Mouse (Mus musculus) megakaryocyte, adult 5-6 weeks (primary cell): ENCODE results near the gene Vinac1. TPM values are rescaled to one million over a fixed set of nuclear protein-coding genes. Genes with fewer than 3 reads are reported as not detected.

Experiments
- ATAC-seq: 2 replicates; pipeline ENCODE4 v1.8.0; 2016; ENCODE audit warnings: mild to moderate bottlenecking, inconsistent platforms; ENCODE audit not compliant: poor library complexity, severe bottlenecking
- total RNA-seq, 2 experiments: library from RNA; stranded (forward) in 1 of 2; stranded (reverse) in 1 of 2; fragments of 153-499, 151-499 nt in 1 of 2; fragments of 221-1000, 200-1000 nt in 1 of 2; gene quantifications; 2 replicates each; pipeline versions ENCODE4 v1.2.3 to v1.2.4; 2015 to 2017

Vinac1 gene
- total RNA-seq (2015), result not detected in 2 replicates
- total RNA-seq (2017), result 0.04 and 0.16 TPM in 2 replicates

DNA sequence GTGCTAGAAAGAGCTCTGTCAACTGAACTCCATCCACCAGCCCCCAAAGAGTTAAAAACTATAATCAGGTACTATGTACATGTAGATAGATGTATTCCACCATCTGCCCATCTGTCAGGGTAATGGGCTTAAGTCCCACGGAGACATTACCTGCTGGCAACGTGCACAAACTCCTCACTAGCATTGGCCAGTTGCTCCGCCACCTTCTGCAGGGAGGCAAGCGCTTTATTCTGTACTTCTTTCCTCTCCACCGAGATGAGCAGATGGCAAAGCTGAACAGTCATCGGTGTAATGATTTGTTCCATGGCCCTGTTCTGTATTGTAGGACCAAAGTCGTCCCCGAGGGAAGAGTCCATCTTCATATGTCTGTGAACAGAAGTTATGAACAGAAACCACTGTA is at the start of gene Vinac1:
Vinac1 (minus strand) TSS at position 362 of the 400 bp plus-strand sequence.
- no peak for ATAC-seq

DNA sequence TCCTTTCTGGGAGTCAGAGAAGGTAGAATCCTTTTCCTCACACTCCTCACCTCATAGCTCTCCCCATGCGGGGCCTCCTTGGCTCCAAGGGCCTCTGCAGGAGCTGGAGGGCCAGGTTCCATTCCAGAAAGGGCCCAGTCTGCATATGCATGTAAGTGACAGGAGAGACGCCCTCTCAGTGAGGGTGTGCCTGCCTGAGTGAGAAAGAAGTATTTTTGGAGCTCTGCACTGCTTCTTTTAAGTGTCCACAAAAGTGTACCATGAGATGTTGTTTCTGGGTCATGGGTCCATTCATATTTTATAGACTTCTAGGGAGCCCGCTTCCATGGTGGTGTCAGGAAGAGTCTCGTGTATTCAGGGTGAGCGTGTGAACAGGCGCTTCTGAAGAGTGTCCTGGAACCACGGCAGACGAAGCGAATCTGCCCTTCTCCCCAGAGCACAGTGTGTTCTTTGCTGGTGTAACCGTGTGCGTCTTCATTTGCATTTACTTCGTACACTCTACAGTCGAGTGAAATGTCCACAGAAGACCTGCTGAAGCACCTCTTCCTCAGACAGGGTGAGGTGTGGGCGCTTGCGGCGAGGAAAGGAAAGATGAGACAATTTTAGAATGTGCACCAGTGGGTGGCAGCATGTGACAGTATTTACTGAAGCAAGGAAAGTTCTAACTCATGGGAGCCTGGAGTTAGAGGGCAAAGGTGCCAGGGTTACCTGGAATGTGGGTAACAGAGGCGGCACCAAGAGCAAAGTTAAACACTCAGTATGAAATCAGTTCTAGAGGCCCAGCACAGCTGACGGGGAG is 46.2 kb upstream of the Vinac1 start:
- ATAC-seq, result no peak

DNA sequence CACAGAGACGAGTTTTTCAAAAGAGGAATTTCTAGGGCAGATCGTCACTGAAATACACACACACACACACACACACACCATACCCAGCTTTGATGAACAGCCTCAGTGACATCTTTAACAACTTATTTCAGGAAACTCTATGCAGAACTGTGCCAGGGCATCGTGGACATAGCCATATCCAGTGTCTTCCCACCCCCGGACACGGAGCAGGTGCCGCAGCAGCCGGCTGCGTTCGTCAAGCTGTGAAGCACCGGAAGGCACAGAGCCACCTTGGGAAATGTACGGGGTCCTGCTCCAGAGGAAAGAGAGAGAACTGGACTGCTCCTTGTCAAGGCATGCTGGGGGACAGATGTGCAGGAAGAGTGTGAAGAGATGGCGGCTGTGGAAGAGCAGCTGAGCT is 44.8 kb upstream of the Vinac1 start:
- ATAC-seq, result no peak

DNA sequence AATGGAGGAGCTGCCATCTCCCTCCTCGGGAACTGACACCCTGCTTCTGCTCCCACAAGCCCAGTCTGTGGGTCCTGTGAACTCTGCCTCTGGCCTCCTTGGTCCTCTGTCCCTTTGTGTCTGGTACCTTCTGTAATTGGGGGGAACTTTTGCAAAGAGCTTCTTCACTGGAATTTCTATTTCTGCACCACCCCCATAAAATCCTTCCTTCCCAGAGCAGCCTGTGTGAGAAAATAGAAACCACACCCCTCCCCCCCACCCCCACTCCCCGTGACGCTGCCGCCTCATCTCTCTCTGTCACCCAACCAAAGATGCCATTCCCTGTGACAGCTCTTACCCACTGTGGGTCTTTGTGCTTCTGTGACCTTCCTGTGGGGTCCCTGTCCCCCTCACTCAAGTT is 42.4 kb upstream of the Vinac1 start:
- no peak for ATAC-seq

DNA sequence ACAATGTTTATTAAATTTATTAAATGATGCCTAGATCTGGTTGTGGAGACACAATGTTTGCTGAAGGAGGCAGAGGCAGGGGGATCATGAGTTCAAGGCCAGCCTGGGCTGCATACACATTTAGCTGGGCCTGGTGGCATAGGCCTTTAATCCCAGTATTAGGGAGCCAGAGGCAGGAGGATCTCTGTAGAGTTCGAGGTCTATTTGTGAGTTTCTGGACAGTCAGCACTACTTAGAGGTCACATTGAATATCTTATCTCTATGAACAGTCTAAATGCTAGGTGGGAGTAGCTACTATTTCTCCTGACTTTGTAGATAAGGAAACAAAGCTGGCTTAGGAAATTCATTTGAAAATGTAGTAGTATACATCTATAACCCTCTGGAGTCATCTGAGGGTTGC is 39.5 kb upstream of the Vinac1 start:
- no peak for ATAC-seq

- peak; percentile 83 for ATAC-seq
Measured at GRCm38 (mm10) chr2:129084959-129085358, 37.0 kb upstream of the Vinac1 start.

GRCm38 (mm10) chr2:129083514-129083913 is 35.5 kb upstream of the Vinac1 start:
- ATAC-seq, result no peak

DNA sequence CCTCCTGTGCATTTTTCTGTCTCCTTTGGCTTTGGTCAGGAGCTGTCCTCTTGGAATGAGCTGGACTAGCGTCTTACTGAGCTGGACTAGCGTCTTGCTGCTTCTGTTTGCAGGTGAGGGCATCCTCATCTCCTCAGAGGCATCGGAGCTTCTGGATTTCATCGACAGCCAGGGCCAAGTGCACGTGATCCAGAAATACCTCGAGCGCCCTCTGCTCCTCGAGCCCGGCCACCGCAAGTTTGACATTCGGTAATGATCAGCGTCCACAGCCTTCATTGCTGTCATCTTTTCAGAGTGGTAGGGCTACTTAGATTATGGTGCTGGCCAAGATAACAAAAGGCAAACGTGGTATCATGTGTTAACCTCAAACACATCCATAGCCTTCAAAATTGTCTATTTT is 33.1 kb upstream of the Vinac1 start:
- ATAC-seq, result no peak

- no peak for ATAC-seq
Measured at GRCm38 (mm10) chr2:129079194-129079593, 31.2 kb upstream of the Vinac1 start.

- ATAC-seq, result peak; percentile 56; the same call in 1 of the 2 replicates
Measured at GRCm38 (mm10) chr2:129078313-129078712, 30.3 kb upstream of the Vinac1 start.

- ATAC-seq, result no peak
Measured at GRCm38 (mm10) chr2:129070296-129070695, 22.3 kb upstream of the Vinac1 start.

DNA sequence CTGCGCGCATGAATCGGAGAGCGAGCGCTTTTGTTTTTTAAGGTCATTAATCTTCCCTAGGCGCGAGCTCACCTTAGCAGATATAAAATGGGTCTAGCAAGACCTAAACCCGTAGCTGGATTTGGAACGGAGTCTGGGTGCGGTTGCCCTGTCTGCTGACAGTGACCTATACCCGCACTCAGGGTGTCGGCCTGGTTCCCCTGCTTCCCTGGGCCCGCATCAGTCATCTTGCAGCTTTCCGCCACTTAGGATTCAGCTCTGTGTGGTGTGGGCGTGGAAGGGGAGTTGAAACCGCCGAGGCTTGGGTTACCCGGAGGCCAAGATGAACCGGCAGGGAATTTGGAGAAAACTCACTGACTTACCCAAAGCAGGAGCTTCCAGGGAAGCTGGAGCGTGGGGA is 18.4 kb upstream of the Vinac1 start:
- peak; percentile 71 for ATAC-seq

DNA sequence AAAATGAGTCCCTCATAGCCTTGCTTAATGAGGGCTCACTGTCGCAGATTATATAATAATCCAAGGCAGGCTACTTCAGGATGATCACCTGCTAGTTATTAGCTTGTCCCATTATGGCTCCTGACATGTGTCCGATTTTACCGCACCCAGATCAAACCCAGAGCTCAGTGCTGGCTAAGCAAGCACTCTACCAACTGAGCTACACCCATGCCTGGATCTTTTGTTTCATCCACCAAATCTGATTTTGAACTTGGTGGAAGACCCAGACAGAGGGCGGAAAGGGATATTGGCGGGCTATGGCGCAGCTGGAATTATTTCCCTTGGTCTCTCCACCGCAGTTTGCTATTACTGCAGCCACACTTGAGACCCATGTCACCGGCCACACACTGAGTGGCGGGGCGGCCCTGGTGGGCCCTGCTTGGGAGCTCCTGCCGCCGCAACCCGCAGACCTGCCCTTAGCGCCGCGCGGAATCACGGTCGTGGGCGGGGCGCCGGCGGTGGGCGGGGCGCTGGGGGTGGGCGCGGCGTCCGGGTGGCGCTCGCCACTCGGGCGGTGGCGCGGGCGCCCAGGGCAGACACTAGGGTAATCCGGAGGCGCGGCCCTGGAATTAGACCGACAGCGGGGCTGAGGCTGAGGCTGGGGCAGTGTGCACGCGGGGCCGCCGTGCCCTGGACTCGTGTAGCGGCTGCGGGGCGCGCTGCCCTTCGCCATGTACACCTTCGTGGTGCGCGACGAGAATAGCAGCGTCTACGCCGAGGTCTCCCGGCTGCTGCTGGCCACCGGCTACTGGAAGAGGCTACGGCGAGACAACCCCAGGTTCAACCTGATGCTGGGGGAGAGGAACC is 17.7 kb upstream of the Vinac1 start, which contains the start of gene Ttl:
Ttl (plus strand) TSS at position 506 of the 846 bp plus-strand sequence.
- peak; percentile 91 for ATAC-seq

DNA sequence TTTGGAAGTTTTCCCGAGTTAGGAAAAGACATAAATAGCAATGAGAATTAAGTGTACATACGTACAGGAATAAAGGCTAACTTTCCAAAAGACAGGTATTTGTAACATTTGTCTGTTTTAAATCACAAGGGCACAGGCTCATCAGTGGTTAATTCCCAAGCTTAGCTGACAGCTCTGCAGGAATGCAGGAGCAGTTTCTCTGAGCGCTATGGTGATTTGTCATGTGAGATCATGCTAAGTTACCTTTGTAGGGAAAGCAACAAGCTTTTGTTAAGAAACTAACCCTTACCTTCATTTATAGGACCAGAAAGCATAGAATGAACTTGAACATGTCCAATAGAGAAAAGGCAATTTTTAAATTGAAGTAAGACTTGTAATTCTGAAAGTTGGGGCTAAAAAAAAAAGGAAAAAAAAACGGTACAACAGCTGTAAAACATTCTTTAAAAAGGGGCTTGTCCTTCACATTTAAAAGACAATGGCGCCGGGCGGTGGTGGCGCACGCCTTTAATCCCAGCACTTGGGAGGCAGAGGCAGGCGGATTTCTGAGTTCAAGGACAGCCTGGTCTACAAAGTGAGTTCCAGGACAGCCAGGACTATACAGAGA is 13.6 kb upstream of the Vinac1 start:
- ATAC-seq, result no peak

DNA sequence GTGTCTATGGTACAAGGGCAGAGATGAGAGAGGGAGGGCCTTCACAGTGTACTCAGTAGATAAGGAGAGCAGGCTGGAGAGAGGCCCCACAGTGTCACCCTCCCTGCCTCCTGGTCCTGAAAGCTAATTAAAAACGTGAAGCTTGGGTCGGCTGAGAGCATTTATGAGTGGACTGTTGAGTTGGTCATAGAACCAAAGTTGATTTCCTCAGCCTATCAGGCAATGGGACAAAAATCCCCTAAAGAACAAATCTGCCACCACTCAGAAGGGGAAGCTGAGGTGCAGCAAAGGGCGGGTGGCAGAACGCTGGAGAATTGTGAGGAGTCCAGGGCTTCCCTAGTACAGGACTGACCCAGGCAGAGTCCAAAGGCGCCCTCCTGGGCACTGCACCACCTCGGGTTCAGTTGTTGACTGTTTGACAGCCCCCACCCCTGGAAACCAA is 10.0 kb upstream of the Vinac1 start:
- ATAC-seq, result no peak

- ATAC-seq, result no peak
Measured at GRCm38 (mm10) chr2:129057256-129057655, 9.3 kb upstream of the Vinac1 start.

- ATAC-seq, result 0 out of 2 replicates have a peak, but pooled peaks have one; percentile 47
Measured at GRCm38 (mm10) chr2:129056597-129056996, 8.6 kb upstream of the Vinac1 start.

GRCm38 (mm10) chr2:129055741-129056140 is 7.8 kb upstream of the Vinac1 start:
- no peak for ATAC-seq

GRCm38 (mm10) chr2:129052451-129052983 is 4.5 kb upstream of the Vinac1 start:
- no peak for ATAC-seq

GRCm38 (mm10) chr2:129046846-129047196 is 1.2 kb downstream of the Vinac1 start:
- ATAC-seq, result no peak
